Mouse (Mus musculus) E14TG2a.4 (cell line): ENCODE results near the gene Sbf2.

Source experiments
- CTCF ChIP-seq: conservative IDR thresholded peaks from 2 replicates; pipeline ENCODE4 v1.5.1; 2014; ENCODE audit warnings: low read length
- NANOG ChIP-seq: IDR thresholded peaks from 2 replicates; pipeline ENCODE4 v1.6.1; 2014; ENCODE audit warnings: borderline replicate concordance, low read length, mixed read lengths

DNA sequence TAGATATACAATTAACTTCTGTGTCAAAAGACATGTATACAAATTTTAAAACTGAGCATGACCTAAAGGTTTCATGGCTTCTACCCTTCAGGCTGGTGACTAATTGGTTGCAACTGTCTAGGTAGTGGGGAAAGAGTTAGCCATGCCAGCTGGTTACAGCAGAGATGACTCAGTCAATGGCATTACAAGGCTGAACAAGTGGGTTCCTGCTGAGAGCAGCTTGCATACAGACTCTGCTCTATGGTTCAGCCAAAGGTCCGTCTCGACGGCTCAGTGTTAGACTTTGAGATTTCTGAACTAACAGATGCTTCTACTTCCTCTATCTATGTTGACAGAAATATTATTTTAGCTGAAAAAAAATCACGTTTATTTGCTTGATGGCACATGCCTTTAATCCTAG, 277.1 kb downstream of the Sbf2 start:
- TF ChIP-seq CTCF (no peak), NANOG (no peak)
